Mouse (Mus musculus): ENCODE results near the gene Olfr358.

DNA sequence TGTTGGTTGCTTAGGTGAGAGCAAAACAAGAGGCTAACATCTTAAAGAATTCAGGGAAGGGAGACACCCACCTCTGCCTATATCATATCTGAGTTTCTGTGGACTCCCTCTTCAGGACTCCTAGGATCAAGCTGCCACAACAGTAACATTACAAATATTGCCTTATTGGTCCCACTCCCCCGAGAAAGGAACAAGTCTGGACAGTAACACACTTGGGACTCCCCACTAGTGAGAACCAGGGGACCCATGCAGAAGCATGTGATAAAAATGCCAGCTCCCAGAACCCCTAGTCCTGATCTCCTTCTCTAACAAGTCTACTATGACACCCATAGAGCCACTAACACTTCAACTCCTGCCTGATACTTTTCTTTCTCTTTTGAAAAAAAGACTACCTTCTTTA lies 15.6 kb downstream of the Olfr358 start, which contains the start of gene Olfr357:
- TF ChIP-seq CTCF (IDR thresholded peaks at IDR 0.05; ENCODE audit: extremely low read depth, insufficient read length, insufficient replicate concordance, low read depth, low read length) (no peak), POLR2A (IDR thresholded peaks at IDR 0.05; ENCODE audit: low read depth, low read length) (no peak)
